Mouse (Mus musculus): ENCODE results near the gene Zfp42.

The Zfp42 gene

DNA sequence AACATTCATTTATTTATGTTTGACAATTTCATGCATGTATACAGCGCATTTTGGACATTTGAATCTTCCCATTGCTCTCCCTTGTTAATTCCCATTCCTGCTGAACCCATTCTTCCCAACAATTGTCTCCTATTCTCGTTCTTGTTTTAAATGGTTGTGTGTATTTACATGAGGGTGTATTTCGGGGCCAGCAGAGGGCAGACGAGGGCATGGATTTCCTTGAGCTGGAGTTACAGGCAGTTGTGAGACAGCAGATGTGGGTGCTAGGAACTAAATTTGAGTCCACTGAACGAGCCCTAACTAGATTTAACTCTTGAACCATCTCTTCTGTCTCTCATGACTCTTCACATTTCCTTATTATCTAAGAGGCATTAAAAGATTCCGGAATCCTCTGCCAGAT lies 55.1 kb downstream of the Zfp42 start:
- no peak for DNase-seq (ENCODE audit: low spot score in 2 of 2)

- no peak for DNase-seq (ENCODE audit: low spot score in 2 of 2)
Observed at GRCm38 (mm10) chr8:43248707-43249106, 58.1 kb downstream of the Zfp42 start.

Data from frontal cortex, postnatal 14 days (tissue).